Mouse (Mus musculus) urinary bladder, postnatal 25 days (tissue): ENCODE data around the gene Slc2a12.

Experiments used
- DNase-seq: peaks from one replicate; pipeline ENCODE4 v3.0.0; 2022; ENCODE audit warnings: low spot score

Gene Slc2a12

GRCm38 (mm10) chr10:22728257-22728656 lies 83.4 kb downstream of the Slc2a12 start:
- DNase-seq = no peak

DNA sequence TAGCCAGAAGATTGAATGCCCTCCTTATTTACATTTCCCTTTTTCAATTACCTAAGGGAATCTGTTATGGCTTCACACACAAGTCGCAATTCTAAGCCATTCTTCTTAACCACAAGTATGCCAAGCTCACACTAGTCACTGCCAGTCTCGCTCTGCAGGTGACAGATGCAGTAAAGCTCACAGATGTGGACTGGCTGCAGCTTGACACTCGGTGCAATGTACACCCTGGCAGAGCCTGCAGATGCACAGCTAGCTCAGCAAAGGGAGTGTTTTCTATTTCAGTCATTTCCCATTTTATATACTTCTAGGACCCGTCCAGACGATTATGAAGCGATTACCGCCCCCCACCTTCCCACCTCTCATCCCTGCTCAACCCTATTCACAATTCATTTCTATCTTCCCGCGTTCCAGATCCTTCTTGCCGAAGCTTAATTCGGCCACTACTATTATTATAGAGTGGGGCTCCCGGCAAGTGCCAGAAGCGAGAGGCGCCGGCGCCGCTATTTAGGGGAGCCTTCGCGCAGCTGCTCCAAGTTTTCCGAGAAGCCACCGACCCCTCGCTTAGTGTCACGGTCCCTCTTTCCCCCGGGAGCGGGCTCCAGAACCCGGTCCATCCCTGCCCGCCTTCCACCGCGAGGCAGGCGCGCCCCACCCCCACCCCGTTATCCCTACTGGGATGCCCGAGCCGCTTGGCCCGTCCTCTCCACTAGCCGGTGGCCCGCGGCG lies 85.6 kb downstream of the Slc2a12 start:
- no peak for DNase-seq

DNA sequence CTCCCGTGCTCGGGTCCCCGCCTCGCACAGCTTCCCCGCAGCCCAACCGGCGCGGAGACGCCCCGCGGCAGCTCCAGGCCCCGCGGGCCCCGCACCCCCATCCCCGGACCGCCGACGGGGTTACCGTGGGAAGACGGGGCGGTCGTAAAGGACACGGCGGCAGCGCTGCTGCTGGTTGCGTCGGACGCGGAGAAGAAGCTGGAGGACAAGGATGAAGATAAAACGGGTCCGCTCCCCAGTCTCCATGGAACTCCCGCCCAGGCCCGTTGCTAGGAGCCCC lies 86.1 kb downstream of the Slc2a12 start:
- no peak for DNase-seq

DNA sequence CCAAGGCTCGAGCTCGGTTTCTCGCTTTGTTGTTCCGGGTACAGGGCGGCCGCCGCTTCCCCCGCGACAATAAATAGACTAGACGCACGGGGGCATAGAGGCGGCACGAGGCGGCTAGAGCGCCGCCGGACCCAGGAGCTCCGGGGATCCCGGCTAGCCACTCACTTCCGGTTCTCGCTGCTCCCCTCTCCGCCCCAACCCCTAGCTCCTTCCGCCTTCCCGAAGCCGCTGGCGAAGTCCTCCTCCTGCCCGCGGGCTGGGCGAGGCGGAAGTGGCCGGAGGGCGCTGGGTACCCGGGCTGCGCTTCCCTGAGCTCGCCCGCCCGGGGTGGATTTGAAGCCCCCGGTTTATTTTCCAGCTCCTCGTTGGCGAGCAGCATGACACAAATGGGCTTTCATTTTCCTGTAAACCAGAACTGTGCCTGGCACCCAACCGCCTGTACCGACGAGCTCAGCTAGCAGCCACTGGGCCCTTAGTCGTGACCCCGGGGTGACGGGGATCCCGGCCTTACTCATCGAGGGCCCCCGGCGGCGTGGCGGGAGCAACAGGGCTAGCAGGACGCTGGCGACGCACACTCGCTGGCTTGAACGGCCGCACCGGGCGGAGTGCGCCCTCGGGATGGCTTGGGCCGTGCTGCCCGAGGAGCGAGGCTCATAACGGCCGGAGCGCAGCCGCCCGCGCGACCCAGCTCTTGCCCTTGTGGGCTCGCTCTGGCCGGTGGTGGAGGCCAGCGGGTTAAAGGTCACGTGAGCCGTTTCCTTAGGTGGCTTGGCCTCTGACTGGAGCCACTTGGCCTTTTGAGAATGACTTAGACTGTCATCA lies 86.7 kb downstream of the Slc2a12 start, which contains the start of gene Tbpl1:
TSS of gene Tbpl1 (minus strand) at position 667 of the 822 bp plus-strand sequence.
- DNase-seq = peak; percentile 90

GRCm38 (mm10) chr10:22732181-22732580 lies 87.4 kb downstream of the Slc2a12 start:
- DNase-seq = no peak

DNA sequence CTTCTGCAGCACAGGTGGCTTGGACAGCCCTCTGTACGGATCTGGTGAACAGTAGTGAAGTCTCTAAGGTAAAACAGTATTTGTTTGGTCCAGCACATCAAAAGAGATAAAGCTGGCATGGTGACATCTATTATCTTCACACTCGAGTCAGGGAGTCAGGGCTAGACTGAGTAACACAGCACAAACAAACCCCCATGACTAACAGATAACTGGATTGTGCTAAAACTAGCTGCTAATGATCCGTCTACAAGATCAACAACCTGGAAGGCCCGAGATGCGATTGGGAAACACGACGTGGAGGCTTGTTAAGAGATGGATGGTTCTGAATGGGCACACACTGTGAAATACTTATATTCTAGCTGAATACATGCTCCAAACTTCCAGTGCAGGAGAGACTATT lies 101.1 kb downstream of the Slc2a12 start:
- DNase-seq = no peak

- DNase-seq = no peak
Observed at GRCm38 (mm10) chr10:22746334-22747322, 101.8 kb downstream of the Slc2a12 start.

GRCm38 (mm10) chr10:22751175-22751682 lies 106.4 kb downstream of the Slc2a12 start:
- DNase-seq = no peak
